Mouse (Mus musculus): ENCODE results near the gene Asna1. TPM values are rescaled to one million over a fixed set of nuclear protein-coding genes. Genes with fewer than 3 reads are reported as not detected.
A peak's percentile ranks its signal among the peaks of the same experiment; 100 is the strongest.

Asna1 gene
- polyA plus RNA-seq, 1 experiment: 18.6 TPM

GRCm38 (mm10) chr8:84987388-84987787, 37.7 kb downstream of the Asna1 start:
- no peak for TF ChIP-seq GATA1 (IDR thresholded peaks at IDR 0.05; ENCODE audit: low read length)
- TF ChIP-seq TAL1 (IDR thresholded peaks at IDR 0.05; ENCODE audit: low read length): no peak
- Histone ChIP-seq H3K27me3 (ENCODE audit: control insufficient read depth) (no peaks in the 10 kb centered on the region), H3K9me3 (ENCODE audit: control insufficient read depth, low read length) (no peaks in the 10 kb centered on the region), H3K4me1 (ENCODE audit: control insufficient read depth) (peaks cover 76% of the 10 kb centered on the region), H3K4me3 (replicated peaks) (no peak overlapping the region), H3K36me3 (ENCODE audit: control insufficient read depth) (no peaks in the 10 kb centered on the region)

GRCm38 (mm10) chr8:84986379-84986945, 38.6 kb downstream of the Asna1 start:
- H3K4me3 ChIP-seq (replicated peaks): peak overlapping the region; percentile 66
- no peaks in the 10 kb centered on the region for H3K27me3 ChIP-seq (ENCODE audit: control insufficient read depth)
- TF ChIP-seq GATA1 (IDR thresholded peaks at IDR 0.05; ENCODE audit: low read length) (no peak), TAL1 (IDR thresholded peaks at IDR 0.05; ENCODE audit: low read length) (no peak)
- no peaks in the 10 kb centered on the region for H3K9me3 ChIP-seq (ENCODE audit: control insufficient read depth, low read length)
- peaks cover 86% of the 10 kb centered on the region for H3K4me1 ChIP-seq (ENCODE audit: control insufficient read depth)
- H3K36me3 ChIP-seq (ENCODE audit: control insufficient read depth): no peaks in the 10 kb centered on the region

GRCm38 (mm10) chr8:84985684-84986378, 39.2 kb downstream of the Asna1 start:
- TF ChIP-seq TAL1 (IDR thresholded peaks at IDR 0.05; ENCODE audit: low read length): no peak
- no peak for TF ChIP-seq GATA1 (IDR thresholded peaks at IDR 0.05; ENCODE audit: low read length)
- H3K36me3 ChIP-seq (ENCODE audit: control insufficient read depth): no peaks in the 10 kb centered on the region
- no peaks in the 10 kb centered on the region for H3K27me3 ChIP-seq (ENCODE audit: control insufficient read depth)
- H3K4me3 ChIP-seq (replicated peaks): peak overlapping the region; percentile 66
- H3K4me1 ChIP-seq (ENCODE audit: control insufficient read depth): peaks cover 85% of the 10 kb centered on the region
- H3K9me3 ChIP-seq (ENCODE audit: control insufficient read depth, low read length): no peaks in the 10 kb centered on the region

GRCm38 (mm10) chr8:84985049-84985683, 39.9 kb downstream of the Asna1 start:
- TF ChIP-seq TAL1 (IDR thresholded peaks at IDR 0.05; ENCODE audit: low read length): no peak
- no peak for TF ChIP-seq GATA1 (IDR thresholded peaks at IDR 0.05; ENCODE audit: low read length)
- no peaks in the 10 kb centered on the region for H3K36me3 ChIP-seq (ENCODE audit: control insufficient read depth)
- no peaks in the 10 kb centered on the region for H3K27me3 ChIP-seq (ENCODE audit: control insufficient read depth)
- H3K4me1 ChIP-seq (ENCODE audit: control insufficient read depth): peaks cover 86% of the 10 kb centered on the region
- H3K9me3 ChIP-seq (ENCODE audit: control insufficient read depth, low read length): no peaks in the 10 kb centered on the region
- peak overlapping the region; percentile 66 for H3K4me3 ChIP-seq (replicated peaks)

- TF ChIP-seq TAL1 (IDR thresholded peaks at IDR 0.05; ENCODE audit: low read length) (no peak), GATA1 (IDR thresholded peaks at IDR 0.05; ENCODE audit: low read length) (no peak)
- H3K9me3 ChIP-seq (ENCODE audit: control insufficient read depth, low read length): no peaks in the 10 kb centered on the region
- no peaks in the 10 kb centered on the region for H3K27me3 ChIP-seq (ENCODE audit: control insufficient read depth)
- no peaks in the 10 kb centered on the region for H3K36me3 ChIP-seq (ENCODE audit: control insufficient read depth)
- peak overlapping the region; percentile 66 for H3K4me3 ChIP-seq (replicated peaks)
- peaks cover 86% of the 10 kb centered on the region for H3K4me1 ChIP-seq (ENCODE audit: control insufficient read depth)
Measured at GRCm38 (mm10) chr8:84984294-84985048, 40.6 kb downstream of the Asna1 start.

GRCm38 (mm10) chr8:84982499-84983011, 42.5 kb downstream of the Asna1 start:
- no peak overlapping the region for H3K4me3 ChIP-seq (replicated peaks)
- H3K9me3 ChIP-seq (ENCODE audit: control insufficient read depth, low read length): no peaks in the 10 kb centered on the region
- H3K4me1 ChIP-seq (ENCODE audit: control insufficient read depth): peaks cover 91% of the 10 kb centered on the region
- TF ChIP-seq GATA1 (IDR thresholded peaks at IDR 0.05; ENCODE audit: low read length): no peak
- TF ChIP-seq TAL1 (IDR thresholded peaks at IDR 0.05; ENCODE audit: low read length): no peak
- H3K27me3 ChIP-seq (ENCODE audit: control insufficient read depth): peaks cover 12% of the 10 kb centered on the region
- H3K36me3 ChIP-seq (ENCODE audit: control insufficient read depth): no peaks in the 10 kb centered on the region

GRCm38 (mm10) chr8:84981644-84982498, 43.2 kb downstream of the Asna1 start:
- peaks cover 16% of the 10 kb centered on the region for H3K27me3 ChIP-seq (ENCODE audit: control insufficient read depth)
- TF ChIP-seq GATA1 (IDR thresholded peaks at IDR 0.05; ENCODE audit: low read length) (no peak), TAL1 (IDR thresholded peaks at IDR 0.05; ENCODE audit: low read length) (no peak)
- no peak overlapping the region for H3K4me3 ChIP-seq (replicated peaks)
- no peaks in the 10 kb centered on the region for H3K36me3 ChIP-seq (ENCODE audit: control insufficient read depth)
- H3K9me3 ChIP-seq (ENCODE audit: control insufficient read depth, low read length): no peaks in the 10 kb centered on the region
- H3K4me1 ChIP-seq (ENCODE audit: control insufficient read depth): peaks cover 95% of the 10 kb centered on the region
